Mouse (Mus musculus): ENCODE results near the gene BC055324.
"Not testable (repeated sequence)": the region's sequence is repeated elsewhere in the genome, so short reads cannot be mapped to it uniquely, and the experiment has no call there.

The BC055324 gene

DNA sequence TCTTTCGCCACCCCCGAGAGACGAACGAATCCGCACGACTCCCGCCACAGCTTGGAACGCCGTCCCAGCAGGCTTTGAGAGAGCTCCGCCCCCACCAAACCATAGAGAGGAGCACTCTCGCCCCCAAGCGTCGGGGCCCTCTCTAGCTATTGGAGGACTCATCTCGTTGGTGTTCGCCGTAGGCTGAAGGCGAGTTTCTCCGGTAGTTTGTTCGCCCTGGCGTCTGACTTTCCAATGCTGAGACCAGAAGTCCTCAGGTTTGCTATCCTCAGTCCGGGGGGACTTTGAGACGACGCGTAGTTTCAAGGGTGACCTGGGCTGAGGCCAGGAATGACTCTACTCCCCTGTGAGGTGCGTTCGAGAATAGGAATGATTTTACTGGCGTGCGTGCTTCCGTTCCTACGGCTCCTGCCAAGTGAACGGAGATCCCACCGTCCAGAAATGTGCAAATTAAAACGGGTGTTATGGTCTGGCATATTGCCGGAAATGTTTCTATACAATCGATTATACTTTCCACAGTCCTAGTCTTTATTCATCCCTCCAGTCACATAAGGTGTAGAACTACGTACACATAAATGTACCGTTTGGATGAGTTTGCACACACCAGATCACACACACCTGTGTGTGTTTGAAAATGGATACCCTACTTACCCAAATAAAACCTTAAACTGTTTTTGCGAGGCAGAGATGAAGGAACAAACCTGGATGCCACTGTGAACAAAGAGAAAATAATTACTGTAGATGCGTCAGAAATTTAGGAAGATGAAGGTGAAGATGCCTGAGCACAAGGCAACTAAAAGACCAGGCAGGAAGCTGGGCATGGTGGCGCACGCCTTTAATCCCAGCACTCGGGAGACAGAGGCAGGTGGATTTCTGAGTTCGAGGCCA lies at the start of gene BC055324, which contains the start of gene Mettl18:
TSS of gene BC055324 (minus strand) at position 76 of the 888 bp plus-strand sequence.
TSS of gene Mettl18 (plus strand) at position 169 of the 888 bp plus-strand sequence.
- in situ Hi-C loops (cut with MboI; ENCODE audit: low sequenced_read_pairs) = no loop called here

DNA sequence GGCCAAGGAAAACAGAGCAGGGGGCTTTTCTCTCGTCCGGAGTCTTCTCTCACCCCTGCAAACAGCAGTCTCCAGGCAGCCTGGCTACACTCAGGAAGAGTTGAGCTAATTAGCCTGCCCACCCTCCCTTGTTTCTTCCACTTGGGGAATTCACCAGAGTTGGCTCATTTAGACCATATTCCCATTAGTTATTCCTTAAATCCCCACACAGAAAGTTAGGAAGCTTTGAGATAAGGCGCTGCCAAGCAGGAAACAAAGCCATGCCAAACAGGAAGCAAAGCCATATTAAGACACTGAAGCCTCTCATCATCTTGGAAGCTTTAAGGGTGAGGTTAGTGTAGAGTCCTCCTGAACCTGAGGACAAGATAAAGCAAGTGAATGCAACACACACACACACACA lies 49.0 kb upstream of the BC055324 start:
- in situ Hi-C loops (cut with MboI; ENCODE audit: low sequenced_read_pairs) = no loop called here

DNA sequence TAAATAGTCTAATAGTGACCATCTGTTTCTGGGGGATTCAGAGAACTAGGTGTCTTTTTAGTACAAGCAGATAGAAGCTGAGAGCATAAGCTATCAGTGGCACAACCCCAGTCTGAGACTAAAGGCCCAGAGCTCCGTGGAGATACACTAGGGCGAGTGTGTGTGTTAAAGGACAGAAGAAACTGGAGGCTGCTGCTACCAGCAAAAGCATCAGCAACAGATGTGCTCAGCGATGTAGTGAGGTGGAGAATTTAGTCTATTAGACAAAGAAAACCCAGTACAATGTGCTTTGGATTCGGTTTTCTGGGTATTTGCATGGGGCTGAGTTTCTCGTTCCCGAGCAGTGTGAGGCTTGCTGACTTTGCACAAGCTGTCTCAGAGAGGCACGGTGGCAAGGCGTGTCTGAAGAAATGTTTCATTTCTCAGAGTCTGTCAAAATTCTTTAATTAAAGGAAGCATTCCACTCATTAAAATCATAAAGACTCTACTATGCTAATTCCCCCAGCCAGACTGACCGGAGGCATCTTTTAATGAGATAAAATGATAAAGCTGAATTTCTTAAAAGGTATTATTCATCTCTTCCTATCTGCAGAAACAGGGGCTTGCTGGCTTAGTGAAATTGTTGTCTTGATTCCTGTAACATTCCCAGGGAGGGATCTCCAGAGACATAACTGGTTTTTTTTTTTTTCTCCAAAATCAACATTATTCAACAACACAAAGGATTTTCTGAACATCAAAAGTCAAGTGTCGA lies 46.0 kb upstream of the BC055324 start:
- in situ Hi-C loops (cut with MboI; ENCODE audit: low sequenced_read_pairs) = no loop called here

DNA sequence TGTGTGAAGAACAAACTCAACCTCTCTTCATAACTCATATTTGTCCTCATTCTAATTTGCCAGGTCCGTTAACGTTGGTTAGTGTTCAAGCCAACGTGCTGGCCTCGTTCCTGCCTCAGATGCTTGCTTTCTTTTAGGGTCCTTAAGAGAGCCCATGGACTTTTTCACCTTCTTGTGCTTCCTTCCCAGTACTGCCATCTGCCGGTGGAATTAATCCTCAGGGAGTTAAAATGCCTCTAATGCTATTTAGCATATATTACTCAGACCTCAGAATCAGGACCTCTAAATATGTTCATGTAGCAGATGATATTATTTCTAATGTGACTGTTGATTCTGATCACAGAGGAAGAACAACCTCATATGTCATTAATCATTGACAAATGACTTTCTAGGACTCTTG lies 32.8 kb upstream of the BC055324 start:
- in situ Hi-C loops (cut with MboI; ENCODE audit: low sequenced_read_pairs) = no loop called here

DNA sequence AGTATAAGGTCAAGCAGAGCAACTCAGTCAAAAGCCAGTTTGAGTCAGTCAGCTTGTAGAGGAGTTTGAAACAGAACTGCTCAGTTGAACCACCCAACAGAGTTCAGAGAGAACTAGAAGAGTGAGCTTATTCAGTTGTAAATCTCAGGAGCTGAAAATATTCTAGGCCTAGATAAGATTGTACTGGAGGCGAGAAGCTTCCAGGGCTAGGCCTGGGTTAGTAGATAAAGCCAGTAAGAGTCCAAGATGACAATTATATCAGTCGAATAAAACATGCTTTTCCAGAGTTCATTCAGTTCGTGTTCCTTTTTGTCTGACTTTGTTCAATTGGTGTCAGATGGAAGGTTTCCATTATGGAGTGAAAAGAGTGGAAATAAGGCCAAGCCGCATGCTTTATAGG lies 31.1 kb upstream of the BC055324 start:
- in situ Hi-C loops (cut with MboI; ENCODE audit: low sequenced_read_pairs) = no loop called here

DNA sequence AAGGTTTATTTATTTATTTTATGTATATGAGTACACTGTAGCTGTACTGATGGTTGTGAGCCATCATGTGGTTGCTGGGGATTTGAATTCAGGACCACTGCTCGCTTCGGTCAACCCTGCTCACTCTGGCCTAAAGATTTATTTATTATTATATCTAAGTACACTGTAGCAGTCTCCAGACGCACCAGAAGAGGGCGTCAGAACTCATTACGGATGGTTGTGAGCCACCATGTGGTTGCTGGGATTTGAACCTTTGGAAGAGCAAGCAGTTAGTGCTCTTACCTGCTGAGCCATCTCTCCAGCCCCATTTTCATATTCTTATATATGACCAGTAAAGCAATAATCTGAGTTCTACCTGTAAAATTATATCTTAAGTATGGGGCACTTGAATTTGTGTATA lies 27.5 kb upstream of the BC055324 start:
- in situ Hi-C loops (cut with MboI; ENCODE audit: low sequenced_read_pairs) = not testable (repeated sequence)

DNA sequence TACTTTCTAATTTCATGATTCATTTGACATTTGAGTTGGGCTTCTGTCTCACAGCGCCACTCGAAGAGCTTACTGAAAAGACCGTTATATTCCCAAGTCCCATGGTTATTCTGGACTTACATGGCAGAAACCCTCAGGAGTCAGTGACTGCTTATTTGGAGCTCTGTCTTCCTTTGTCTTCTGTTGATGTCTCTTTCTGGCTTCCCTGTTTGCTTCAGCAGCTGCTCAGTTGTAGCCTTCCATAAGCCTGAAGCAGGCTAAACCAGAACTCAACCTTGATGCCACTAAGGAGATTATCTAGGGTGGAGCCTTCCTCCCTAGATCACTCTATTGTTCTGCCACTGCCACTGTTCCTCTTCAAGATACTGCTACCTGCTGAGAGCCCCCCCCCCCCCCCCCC lies 26.1 kb upstream of the BC055324 start:
- in situ Hi-C loops (cut with MboI; ENCODE audit: low sequenced_read_pairs) = not testable (repeated sequence)

DNA sequence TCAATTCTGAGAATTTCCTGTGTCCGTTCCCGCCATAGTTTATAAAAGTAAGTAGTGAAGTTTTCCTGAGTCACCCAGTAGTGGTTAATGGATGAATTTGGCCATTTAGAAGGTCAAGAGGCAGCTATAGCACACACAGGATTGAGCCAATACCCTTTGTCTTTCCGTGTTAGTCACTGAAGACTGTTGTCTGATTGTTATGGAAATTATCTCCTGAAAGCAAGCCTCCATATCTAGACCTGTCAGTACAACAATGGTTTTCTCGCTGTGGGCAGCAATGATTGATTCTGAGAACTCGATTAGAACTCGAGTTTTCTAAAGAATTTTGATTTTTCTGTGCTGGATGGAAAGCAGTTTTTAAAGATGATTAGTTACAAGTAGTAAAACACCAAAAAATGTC lies 25.2 kb upstream of the BC055324 start:
- in situ Hi-C loops (cut with MboI; ENCODE audit: low sequenced_read_pairs) = no loop called here

DNA sequence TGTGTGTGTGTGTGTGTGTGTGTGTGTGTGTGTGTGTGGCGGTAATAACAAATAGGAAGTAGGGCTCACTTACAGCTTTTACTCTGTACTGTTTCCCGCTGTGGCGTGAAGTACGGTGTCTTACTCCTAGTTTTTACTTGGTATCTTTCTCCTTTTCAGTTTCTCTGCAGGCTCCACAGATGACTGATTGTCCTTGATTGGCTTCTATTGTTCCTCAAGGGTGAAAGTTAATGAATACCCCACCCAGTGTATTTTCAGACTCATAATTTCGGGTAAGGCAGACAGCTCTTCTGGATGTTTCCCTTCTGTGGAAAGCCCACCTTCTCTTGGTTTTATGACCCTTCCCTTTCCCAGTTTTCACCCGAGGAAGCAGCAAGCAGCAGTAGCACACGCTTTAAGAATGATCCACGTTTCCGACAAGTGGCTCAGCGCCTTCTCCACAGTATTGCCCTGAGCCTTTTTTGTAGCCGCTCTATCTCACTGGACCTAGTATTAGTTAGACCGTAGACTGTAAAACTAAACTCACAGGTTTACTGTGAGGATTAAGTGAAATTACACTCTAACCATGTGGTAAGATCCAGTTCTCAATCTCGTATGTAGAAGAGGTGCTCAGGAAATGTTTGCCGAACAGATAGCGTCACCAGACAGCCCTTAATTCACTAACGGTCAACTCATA lies 23.8 kb upstream of the BC055324 start:
- in situ Hi-C loops (cut with MboI; ENCODE audit: low sequenced_read_pairs) = no loop called here

DNA sequence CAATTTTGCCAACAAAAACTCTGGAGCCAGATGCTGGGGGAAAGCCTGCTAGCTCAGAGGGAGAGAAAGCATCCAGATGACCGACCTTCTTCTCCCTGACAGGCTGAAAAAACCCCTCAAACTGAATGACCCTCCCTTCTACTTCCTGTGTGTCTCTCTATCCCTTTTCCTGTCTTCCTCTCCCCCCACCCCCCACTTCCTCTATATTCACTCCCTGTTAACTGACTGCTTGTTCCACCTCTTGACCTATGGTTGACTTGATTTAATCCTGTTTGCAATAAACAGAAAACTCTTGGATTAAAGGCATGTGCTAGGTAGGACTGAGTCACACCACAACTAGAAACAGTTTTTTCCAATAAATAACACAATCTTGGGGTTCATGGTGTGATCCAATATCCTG lies 20.0 kb upstream of the BC055324 start:
- in situ Hi-C loops (cut with MboI; ENCODE audit: low sequenced_read_pairs) = no loop called here

DNA sequence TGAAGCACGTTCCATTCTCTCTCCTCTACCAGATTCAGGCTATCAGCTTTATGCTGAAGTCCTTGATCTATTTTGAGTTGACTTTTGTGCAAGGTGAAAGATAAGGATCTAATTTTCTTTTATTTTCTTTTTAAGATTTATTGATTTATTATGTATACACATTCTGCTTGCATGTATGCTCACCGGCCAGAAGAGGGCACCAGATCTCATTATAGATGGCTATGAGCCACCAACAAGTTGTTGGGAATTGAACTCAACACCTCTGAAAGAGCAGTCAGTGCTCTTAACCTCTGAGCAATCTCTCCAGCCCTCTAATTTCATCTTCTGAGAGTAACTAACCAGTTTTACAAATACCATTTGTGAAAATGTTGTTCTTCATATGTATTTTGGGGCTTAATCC lies 14.6 kb upstream of the BC055324 start:
- in situ Hi-C loops (cut with MboI; ENCODE audit: low sequenced_read_pairs) = no loop called here

DNA sequence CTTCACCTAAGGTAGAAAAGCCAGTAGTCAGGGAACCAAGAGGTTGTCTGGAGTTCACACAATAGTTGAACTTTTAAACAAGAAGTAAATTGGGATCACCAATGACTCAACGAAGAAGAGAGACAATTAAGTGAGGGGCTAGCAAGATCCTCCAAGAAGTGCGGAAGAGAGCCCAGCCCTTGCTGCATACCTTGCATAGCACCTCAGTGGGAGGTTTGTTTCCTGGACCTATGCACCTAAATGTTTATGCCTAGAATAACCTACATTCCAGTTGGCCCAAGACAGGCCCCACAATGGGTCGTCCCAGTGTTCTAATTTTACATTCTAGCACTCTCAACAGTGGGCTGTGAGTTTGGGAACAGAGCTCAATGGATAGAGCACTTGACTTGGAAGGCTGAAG lies 9.7 kb upstream of the BC055324 start:
- in situ Hi-C loops (cut with MboI; ENCODE audit: low sequenced_read_pairs) = no loop called here

DNA sequence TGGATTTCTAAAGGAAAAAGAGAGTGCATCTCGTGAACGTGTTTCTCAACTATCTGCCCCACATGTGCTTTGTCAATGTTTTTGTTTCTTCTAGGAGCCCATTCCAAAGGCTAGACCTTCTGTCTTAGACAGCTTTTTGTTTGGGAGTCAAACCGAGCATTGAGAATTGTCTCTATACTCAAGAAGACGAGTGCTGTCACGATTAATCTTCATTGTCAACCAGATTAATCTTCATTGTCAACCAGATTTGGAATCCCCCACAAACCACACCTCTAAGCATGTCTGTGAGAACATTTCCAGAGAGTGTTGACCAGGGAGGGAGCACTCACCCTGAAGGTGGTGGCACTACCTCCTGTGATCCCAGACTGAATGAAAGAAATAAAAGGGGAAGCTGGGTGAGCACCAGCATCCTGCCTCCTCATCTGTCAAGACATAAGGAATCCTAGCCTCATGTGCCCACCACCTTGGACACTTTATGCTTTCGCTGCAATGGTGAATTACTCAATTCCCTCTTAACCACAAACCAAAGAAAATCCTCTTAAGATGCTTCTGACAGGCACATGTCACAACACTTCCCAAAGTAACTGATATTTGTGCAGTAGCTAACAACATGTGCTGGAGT lies 7.3 kb upstream of the BC055324 start:
- in situ Hi-C loops (cut with MboI; ENCODE audit: low sequenced_read_pairs) = no loop called here

DNA sequence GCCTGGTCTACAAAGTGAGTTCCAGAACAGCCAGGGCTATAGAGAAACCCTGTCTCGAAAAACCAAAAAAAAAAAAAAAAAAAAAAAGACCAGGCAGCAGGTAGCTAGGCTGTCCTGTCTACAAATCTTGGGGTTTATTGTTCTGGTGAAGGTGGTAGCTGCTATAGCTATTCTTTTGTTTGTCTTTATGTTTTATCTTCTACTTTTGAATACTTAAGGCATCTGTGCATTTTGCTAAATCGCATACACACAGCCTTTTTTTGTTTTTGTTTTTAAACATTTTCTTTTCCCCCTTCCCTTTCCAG lies 965 bp upstream of the BC055324 start:
- in situ Hi-C loops (cut with MboI; ENCODE audit: low sequenced_read_pairs) = no loop called here

DNA sequence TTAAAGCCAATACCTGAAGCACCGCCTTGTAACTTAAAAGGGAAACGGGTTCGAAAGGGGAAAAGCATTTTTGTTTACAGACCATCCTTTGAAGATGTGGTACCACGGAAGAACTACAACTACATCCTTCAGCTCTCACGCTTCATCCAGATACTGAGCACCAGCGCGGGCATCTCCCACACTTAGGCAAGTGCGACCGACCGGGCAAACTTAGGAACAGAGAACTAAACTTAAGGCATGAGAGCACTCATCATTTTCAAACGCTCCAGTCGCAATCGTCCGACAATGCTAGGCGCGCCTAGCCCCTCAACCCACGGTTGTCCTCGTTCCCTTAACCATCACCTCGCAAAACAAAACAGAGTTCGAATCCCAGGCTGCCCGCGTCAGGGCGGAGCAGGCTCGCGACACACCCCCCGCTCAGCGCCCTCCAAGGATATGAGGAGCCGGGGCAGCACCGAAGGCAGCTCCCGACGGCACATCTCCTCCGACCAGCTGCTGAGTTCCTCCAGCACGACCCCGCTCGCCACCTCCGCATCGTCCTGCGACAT lies 349 bp downstream of the BC055324 start:
- in situ Hi-C loops (cut with MboI; ENCODE audit: low sequenced_read_pairs) = no loop called here

DNA sequence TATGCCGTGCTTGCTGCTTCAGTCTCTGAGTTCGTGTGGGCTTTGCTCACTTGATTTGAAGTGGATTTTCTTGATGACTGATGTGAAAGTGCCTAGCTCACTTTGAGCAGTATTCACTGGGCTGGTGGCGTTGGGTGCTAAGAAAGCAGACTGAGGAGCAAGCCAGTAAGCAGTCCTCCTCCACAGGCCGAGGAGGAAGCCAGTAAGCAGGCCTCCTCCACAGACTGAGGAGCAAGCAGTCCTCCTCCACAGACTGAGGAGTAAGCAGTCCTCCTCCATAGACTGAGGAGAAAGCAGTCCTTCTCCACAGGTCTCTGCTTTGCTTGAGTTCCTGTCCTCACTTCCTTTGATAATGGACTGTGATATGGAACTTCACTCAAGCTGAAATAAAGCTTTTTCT lies 2.2 kb downstream of the BC055324 start:
- in situ Hi-C loops (cut with MboI; ENCODE audit: low sequenced_read_pairs) = no loop called here

DNA sequence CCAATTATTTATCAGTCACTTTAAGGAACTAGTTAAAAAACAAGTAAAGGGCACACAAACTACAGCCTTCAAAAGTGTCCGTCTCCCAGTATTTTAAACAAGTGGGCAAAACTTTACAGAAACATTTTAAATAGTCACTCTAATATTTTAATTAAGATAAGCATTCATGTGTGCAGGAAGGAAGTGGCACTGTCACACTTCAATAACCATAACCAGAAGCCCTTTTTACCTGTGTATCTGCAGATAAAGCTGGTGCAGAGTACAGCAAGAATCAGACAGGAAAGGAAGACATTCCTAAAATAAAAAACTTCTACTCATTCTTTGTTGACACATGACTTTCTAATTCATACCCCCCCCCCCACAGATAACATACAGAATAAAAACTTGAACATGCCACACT lies 18.1 kb downstream of the BC055324 start:
- in situ Hi-C loops (cut with MboI; ENCODE audit: low sequenced_read_pairs) = no loop called here

DNA sequence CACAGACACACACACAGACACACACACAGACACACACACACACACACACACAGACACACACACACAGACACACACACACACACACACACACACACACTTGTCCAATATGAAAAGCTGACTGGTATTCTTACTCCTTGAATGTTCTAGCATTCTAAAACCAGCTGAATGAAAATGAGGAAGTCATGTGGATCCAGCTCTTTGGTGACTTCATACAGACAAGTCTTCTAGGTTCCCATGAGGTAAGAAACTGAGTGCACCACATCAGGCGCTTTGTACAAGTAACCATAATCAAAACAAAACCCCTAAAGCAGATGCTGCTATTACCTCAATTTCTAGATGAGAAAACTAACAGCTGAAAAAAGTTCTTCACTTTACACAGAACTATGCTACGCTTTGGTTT lies 19.5 kb downstream of the BC055324 start:
- in situ Hi-C loops (cut with MboI; ENCODE audit: low sequenced_read_pairs) = no loop called here

DNA sequence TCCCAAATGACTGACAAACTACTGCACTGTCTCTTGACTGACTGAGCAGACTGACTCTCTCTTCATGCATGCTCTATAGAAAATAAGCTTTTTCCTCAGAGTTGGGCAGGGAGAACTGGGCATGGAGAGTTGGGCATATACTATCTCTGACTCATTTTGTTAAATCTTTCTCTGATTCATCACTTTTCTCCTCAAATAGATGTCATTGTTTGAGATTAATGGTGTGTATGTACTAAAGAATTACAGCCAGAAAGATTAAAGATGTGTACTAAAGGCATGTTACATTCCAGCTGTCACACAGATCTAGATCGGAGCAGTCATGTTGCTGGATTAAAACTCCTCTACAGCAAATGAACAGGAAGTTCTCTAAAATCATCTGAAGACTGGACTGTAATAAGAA lies 20.1 kb downstream of the BC055324 start:
- in situ Hi-C loops (cut with MboI; ENCODE audit: low sequenced_read_pairs) = no loop called here

DNA sequence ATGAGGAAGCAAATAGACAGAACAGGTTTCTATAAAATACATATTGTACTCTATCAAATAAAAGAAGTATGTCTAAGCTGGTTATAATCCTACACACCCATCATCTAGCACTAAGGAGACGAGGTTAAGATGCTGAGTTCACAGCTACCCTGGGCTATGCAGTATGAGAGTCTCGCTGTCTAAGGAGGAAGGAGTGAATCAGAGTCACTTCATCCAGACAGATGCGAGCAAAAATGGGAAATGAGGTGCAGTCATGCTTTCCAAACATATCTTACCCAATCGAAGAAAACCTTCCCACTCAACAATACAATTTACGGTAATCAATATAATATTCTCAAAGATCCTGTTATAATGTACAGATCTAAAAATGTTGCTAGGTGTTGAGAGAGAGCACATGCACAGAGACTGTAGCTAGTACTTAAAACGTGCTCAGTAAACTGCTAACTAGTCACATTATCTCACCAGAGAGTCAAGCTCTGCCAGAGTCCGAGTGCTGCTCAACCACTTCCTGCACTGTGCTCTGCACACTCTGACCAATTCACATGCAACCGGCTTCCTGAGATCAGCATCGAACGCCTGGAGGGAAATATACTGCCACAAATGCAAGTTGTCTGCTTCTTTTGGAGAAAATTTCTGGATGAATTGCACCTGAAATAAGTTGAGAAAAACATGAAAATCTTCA lies 30.4 kb downstream of the BC055324 start:
- in situ Hi-C loops (cut with MboI; ENCODE audit: low sequenced_read_pairs) = no loop called here
